Mouse (Mus musculus) midbrain, embryonic 15.5 days (tissue): ENCODE data around the gene Yars2. TPM values are rescaled to one million over a fixed set of nuclear protein-coding genes. Genes with fewer than 3 reads are reported as not detected.
"Not testable (repeated sequence)": the region's sequence is repeated elsewhere in the genome, so short reads cannot be mapped to it uniquely, and the experiment has no call there.

ENCODE experiments used
- ATAC-seq: fragments of 200-750 bp; cut with Nextera tagmentation; replicated peaks from 2 replicates; pipeline ENCODE4 v1.8.0; 2017; ENCODE audit warnings: moderate TSS enrichment
- H3K27ac ChIP-seq: fragments of 300-500 bp; sonication (generic); 2 replicates; pipeline ENCODE4 v1.5.1; 2015; ENCODE audit warnings: mild to moderate bottlenecking, inconsistent platforms
- H3K27me3 ChIP-seq: fragments of 300-500 bp; sonication (generic); replicated peaks from 2 replicates; pipeline ENCODE4 v1.6.1; 2015; ENCODE audit warnings: inconsistent platforms
- H3K36me3 ChIP-seq: fragments of 300-500 bp; sonication (generic); replicated peaks from 2 replicates; pipeline ENCODE4 v1.6.1; 2015; ENCODE audit warnings: inconsistent platforms
- H3K4me1 ChIP-seq: fragments of 300-500 bp; sonication (generic); 2 replicates; pipeline ENCODE4 v1.6.1; 2015; ENCODE audit warnings: inconsistent platforms
- H3K4me2 ChIP-seq: fragments of 300-500 bp; sonication (generic); 2 replicates; pipeline ENCODE4 v1.6.1; 2015; ENCODE audit warnings: inconsistent platforms, mild to moderate bottlenecking, moderate library complexity
- H3K4me3 ChIP-seq: fragments of 300-500 bp; sonication (generic); 2 replicates; pipeline ENCODE4 v1.5.1; 2015; ENCODE audit warnings: mild to moderate bottlenecking, inconsistent platforms
- H3K9ac ChIP-seq: fragments of 300-500 bp; sonication (generic); 2 replicates; pipeline ENCODE4 v1.6.1; 2015; ENCODE audit warnings: mild to moderate bottlenecking, inconsistent platforms
- H3K9me3 ChIP-seq: fragments of 300-500 bp; sonication (generic); 2 replicates; pipeline ENCODE4 v1.6.1; 2016; ENCODE audit warnings: inconsistent platforms
- WGBS: fragments of 180-500 bp; shearing (Covaris S2); methylation state at CpG from one replicate; pipeline ENCODE4 v1.1.7; 2015; ENCODE audit warnings: mixed read lengths; 5-methylcytosine and 5-hydroxymethylcytosine counted together
- polyA plus RNA-seq: library from polyadenylated mRNA; unstranded; fragments of >200 nt; fragmentation: Nextera tagmentation; extraction: Ambion mirVana; gene quantifications from 2 replicates; pipeline ENCODE4 v1.2.1, GENCODE M21; 2015

The Yars2 gene
- polyA plus RNA-seq, 1 experiment from 2014 or later = 23.5 TPM

GRCm38 (mm10) chr16:16311319-16311718 lies 8.6 kb downstream of the Yars2 start:
- no peak overlapping the region for H3K4me3 ChIP-seq
- ATAC-seq = 0 out of 2 replicates have a peak, but pooled peaks have one; percentile 30
- H3K9ac ChIP-seq = no peak overlapping the region
- H3K27ac ChIP-seq = no peak overlapping the region
- H3K27me3 ChIP-seq = no peaks in the 10 kb centered on the region
- no peaks in the 10 kb centered on the region for H3K4me1 ChIP-seq
- WGBS = 88% methylated on average over 5 of the region's 5 CpGs
- peaks cover 31% of the 10 kb centered on the region for H3K36me3 ChIP-seq
- no peak overlapping the region for H3K4me2 ChIP-seq
- no peaks in the 10 kb centered on the region for H3K9me3 ChIP-seq

GRCm38 (mm10) chr16:16325775-16326336 lies 23.1 kb downstream of the Yars2 start:
- peak; percentile 78; the same call in 1 of the 2 replicates for ATAC-seq
- Histone ChIP-seq H3K27ac (no peak overlapping the region), H3K27me3 (no peaks in the 10 kb centered on the region), H3K4me3 (no peak overlapping the region), H3K9me3 (no peaks in the 10 kb centered on the region), H3K9ac (no peak overlapping the region), H3K4me1 (no peaks in the 10 kb centered on the region), H3K36me3 (peaks cover 17% of the 10 kb centered on the region; the same call in 1 of the 2 replicates), H3K4me2 (no peak overlapping the region)
- 64% methylated on average over 5 of the region's 5 CpGs for WGBS

- 0 out of 2 replicates have a peak, but pooled peaks cover 4% of the 10 kb centered on the region for H3K36me3 ChIP-seq
- no peak for ATAC-seq
- H3K27me3 ChIP-seq = no peaks in the 10 kb centered on the region
- H3K9me3 ChIP-seq = no peaks in the 10 kb centered on the region
- no peak overlapping the region for H3K4me3 ChIP-seq
- no peak overlapping the region for H3K4me2 ChIP-seq
- no peak overlapping the region for H3K27ac ChIP-seq
- no peaks in the 10 kb centered on the region for H3K4me1 ChIP-seq
- 92% methylated on average over 5 of the region's 5 CpGs for WGBS
- H3K9ac ChIP-seq = no peak overlapping the region
These were observed 43.7 kb downstream of the Yars2 start for GRCm38 (mm10) chr16:16346420-16346819.

GRCm38 (mm10) chr16:16357908-16358307 lies 55.1 kb downstream of the Yars2 start:
- ATAC-seq = no peak
- Histone ChIP-seq H3K36me3 (no peaks in the 10 kb centered on the region), H3K4me3 (peak overlapping the region; percentile 64), H3K9ac (peak overlapping the region; percentile 82), H3K27ac (no peak overlapping the region), H3K27me3 (no peaks in the 10 kb centered on the region), H3K4me2 (peak overlapping the region; percentile 52), H3K4me1 (peaks cover 15% of the 10 kb centered on the region), H3K9me3 (no peaks in the 10 kb centered on the region)
- 12% methylated on average over 6 of the region's 6 CpGs for WGBS

- ATAC-seq = peak; percentile 100
- WGBS = under 1% methylated on average over 55 of the region's 55 CpGs
- Histone ChIP-seq H3K27me3 (no peaks in the 10 kb centered on the region), H3K9me3 (no peaks in the 10 kb centered on the region), H3K9ac (peak within 1 kb of the TSS; percentile 82), H3K4me3 (peak within 1 kb of the TSS; percentile 64), H3K36me3 (no peaks in the 10 kb centered on the region), H3K4me2 (peak within 1 kb of the TSS; percentile 52), H3K27ac (peak within 1 kb of the TSS; percentile 86), H3K4me1 (peaks cover 15% of the 10 kb centered on the region)
These were observed 55.8 kb downstream of the Yars2 start, which contains the start of gene Dnm1l for GRCm38 (mm10) chr16:16358481-16359100. Gene Dnm1l (minus strand): TSS chr16:16358959.

- WGBS = 51% methylated on average over 9 of the region's 9 CpGs
- Histone ChIP-seq H3K4me1 (peaks cover 15% of the 10 kb centered on the region), H3K4me3 (peak overlapping the region; percentile 64), H3K27ac (peak overlapping the region; percentile 86; the same call in 1 of the 2 replicates), H3K4me2 (peak overlapping the region; percentile 52)
- ATAC-seq = peak; percentile 78; the same call in 1 of the 2 replicates
- not testable (repeated sequence) for H3K9me3 ChIP-seq, H3K9ac ChIP-seq, H3K36me3 ChIP-seq, H3K27me3 ChIP-seq
These were observed 56.3 kb downstream of the Yars2 start for GRCm38 (mm10) chr16:16359101-16359482.

Other genes starting within 250 kb of the Yars2 start
- gene Pkp2, start 89.6 kb upstream of the Yars2 start, polyA plus RNA-seq = 0.85 and 1.0 TPM in 2 replicates
- 101 and 110 TPM in 2 replicates for gene Dnm1l, start 56.0 kb downstream of the Yars2 start, polyA plus RNA-seq